Mouse (Mus musculus): ENCODE measurements around the gene Slc35f3.

DNA sequence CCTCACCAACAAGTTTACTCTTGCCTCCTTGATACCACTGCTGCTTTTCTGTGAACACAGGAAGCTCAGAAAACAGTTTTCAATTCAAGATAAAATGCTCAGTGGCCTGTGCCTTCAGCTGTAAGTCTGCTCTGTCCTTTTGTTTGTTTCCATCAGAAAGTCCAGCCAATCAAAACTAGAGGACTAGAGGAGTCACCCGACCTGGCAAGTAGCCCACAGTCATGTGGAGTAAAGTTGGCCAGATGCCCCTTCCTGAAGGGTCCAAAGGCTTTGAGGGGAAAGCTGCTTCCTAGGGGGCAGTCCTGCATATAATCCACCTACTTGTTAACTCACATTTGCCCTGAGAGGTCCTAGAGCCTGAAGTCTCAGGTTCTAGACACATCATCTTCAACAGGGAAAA is 10.7 kb downstream of the Slc35f3 start:
- no peak for TF ChIP-seq POLR2A (IDR thresholded peaks at IDR 0.05; ENCODE audit: borderline replicate concordance, extremely low read depth, low read depth, low read length)
- no peak for TF ChIP-seq CTCF (IDR thresholded peaks at IDR 0.05; ENCODE audit: insufficient read depth, low read length)
